Mouse (Mus musculus) heart, embryonic 14.5 days (tissue): ENCODE results near the gene Myom3. TPM values are rescaled to one million over a fixed set of nuclear protein-coding genes. Genes with fewer than 3 reads are reported as not detected.

ENCODE experiments used
- ATAC-seq: fragments of 200-750 bp; cut with Nextera tagmentation; 2 replicates; pipeline ENCODE4 v1.8.0; 2017; ENCODE audit warnings: low read depth, moderate TSS enrichment; ENCODE audit not compliant: insufficient number of reproducible peaks, insufficient read depth, low FRiP score
- H3K27ac ChIP-seq, 2 experiments: fragments of 200-500 bp in 1 of 2; fragments of 300-500 bp in 1 of 2; sonication (generic) in 1 of 2; replicated peaks in 1 of 2; 2 replicates each; pipeline ENCODE4 v1.5.1; 2012 to 2014; ENCODE audit warnings: low read depth in 2 of 2, low read length in 2 of 2, control low read depth in 1 of 2, mild to moderate bottlenecking in 1 of 2, mixed read lengths in 1 of 2; ENCODE audit not compliant: control insufficient read depth in 1 of 2, insufficient read depth in 1 of 2
- H3K27me3 ChIP-seq: fragments of 300-500 bp; sonication (generic); 2 replicates; pipeline ENCODE4 v1.6.1; 2014; ENCODE audit warnings: mild to moderate bottlenecking, low read length, control low read depth; ENCODE audit not compliant: control insufficient read depth, insufficient read depth
- H3K36me3 ChIP-seq: fragments of 300-500 bp; sonication (generic); 2 replicates; pipeline ENCODE4 v1.6.1; 2014; ENCODE audit warnings: mild to moderate bottlenecking, control low read depth, low read length, mixed read lengths; ENCODE audit not compliant: control insufficient read depth, insufficient read depth
- H3K4me1 ChIP-seq, 2 experiments: fragments of 200-500 bp in 1 of 2; fragments of 300-500 bp in 1 of 2; sonication (generic) in 1 of 2; 2 replicates each; pipeline ENCODE4 v1.6.1; 2012 to 2014; ENCODE audit warnings: low read length in 2 of 2, control low read depth in 1 of 2, mixed read lengths in 1 of 2; ENCODE audit not compliant: control insufficient read depth in 2 of 2, insufficient read depth in 2 of 2
- H3K4me2 ChIP-seq: fragments of 300-500 bp; sonication (generic); 2 replicates; pipeline ENCODE4 v1.6.1; 2014; ENCODE audit warnings: mild to moderate bottlenecking, low read length
- H3K4me3 ChIP-seq, 2 experiments: fragments of 200-500 bp in 1 of 2; fragments of 300-500 bp in 1 of 2; sonication (generic) in 1 of 2; 2 replicates each; pipeline ENCODE4 v1.5.1; 2012 to 2014; ENCODE audit warnings: low read length in 2 of 2, mild to moderate bottlenecking in 2 of 2, control low read depth in 1 of 2, low read depth in 1 of 2, moderate library complexity in 1 of 2; ENCODE audit not compliant: control insufficient read depth in 1 of 2, insufficient read depth in 1 of 2
- H3K9ac ChIP-seq: fragments of 300-500 bp; sonication (generic); 2 replicates; pipeline ENCODE4 v1.6.1; 2014; ENCODE audit warnings: mild to moderate bottlenecking, low read length
- H3K9me3 ChIP-seq: fragments of 300-500 bp; sonication (generic); 2 replicates; pipeline ENCODE4 v1.6.1; 2016; ENCODE audit warnings: low read length, control low read depth; ENCODE audit not compliant: control insufficient read depth
- WGBS: fragments of 180-500 bp; shearing (Covaris S2); extraction: QIAGEN DNeasy Blood & Tissue Kit; methylation state at CpG from one replicate; pipeline ENCODE4 v1.1.7; 2014; 5-methylcytosine and 5-hydroxymethylcytosine counted together
- polyA plus RNA-seq: library from polyadenylated mRNA; unstranded; fragments of >200 nt; fragmentation: Nextera tagmentation; extraction: Ambion mirVana; gene quantifications from 2 replicates; pipeline ENCODE4 v1.2.1, GENCODE M21; 2014

Myom3 gene
- polyA plus RNA-seq, 1 experiment from 2014 or later = 0.12 TPM

- ATAC-seq = no peak
- WGBS = 62% methylated on average over 16 of the region's 16 CpGs
- Histone ChIP-seq H3K4me2 (no peak overlapping the region), H3K27ac (no peak overlapping the region), H3K9ac (no peak overlapping the region), H3K4me1 (no peaks in the 10 kb centered on the region; a peak in 1 of 4 replicates), H3K9me3 (no peaks in the 10 kb centered on the region), H3K27me3 (no peaks in the 10 kb centered on the region), H3K4me3 (no peak overlapping the region), H3K36me3 (no peaks in the 10 kb centered on the region)
These were observed 14.6 kb upstream of the Myom3 start for GRCm38 (mm10) chr4:135744726-135745448.

DNA sequence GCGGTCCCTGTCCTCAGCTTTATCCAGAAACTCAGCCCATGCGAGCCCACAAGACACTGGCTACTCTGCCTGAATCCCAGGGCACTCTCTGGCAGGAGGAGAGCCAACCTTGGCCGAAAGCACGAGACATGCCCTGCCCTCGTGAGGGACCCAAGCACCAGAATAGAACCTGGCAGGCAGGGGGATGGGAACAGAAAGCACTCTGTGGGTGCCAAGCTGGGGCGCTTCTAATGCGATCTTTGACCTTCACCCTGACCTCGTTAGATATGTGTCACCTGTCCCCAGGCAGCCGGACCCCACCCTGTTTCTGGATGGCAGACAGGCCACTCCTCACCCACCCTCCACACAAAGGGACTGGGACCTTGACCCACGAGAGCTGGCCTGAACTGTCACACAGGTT is 13.9 kb upstream of the Myom3 start:
- H3K4me3 ChIP-seq = no peak overlapping the region
- no peak for ATAC-seq
- no peaks in the 10 kb centered on the region for H3K36me3 ChIP-seq
- H3K9me3 ChIP-seq = no peaks in the 10 kb centered on the region
- H3K4me2 ChIP-seq = no peak overlapping the region
- no peaks in the 10 kb centered on the region; a peak in 1 of 4 replicates for H3K4me1 ChIP-seq
- 76% methylated on average over 10 of the region's 10 CpGs for WGBS
- no peak overlapping the region for H3K9ac ChIP-seq
- no peak overlapping the region for H3K27ac ChIP-seq
- no peaks in the 10 kb centered on the region for H3K27me3 ChIP-seq

DNA sequence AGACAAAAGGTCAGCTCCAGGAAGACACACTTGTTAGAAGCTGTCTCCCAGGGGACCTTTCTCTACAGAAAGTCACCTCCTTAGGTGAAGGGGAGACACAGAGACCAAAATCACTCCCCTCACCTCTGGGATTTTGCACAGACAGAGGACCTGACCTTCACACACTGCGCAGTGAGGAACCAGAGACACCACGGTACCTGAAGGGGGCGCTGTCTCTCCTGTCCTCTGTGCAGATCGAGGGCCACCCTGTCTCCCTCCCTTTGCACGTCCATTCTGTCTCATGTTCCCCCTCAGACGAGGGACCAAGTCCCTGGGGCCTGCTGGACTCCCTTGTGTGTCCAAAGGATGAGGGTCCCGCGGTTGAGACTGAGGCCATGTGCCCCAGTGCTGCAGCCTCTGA is 8.6 kb upstream of the Myom3 start:
- Histone ChIP-seq H3K27ac (no peak overlapping the region), H3K4me1 (no peaks in the 10 kb centered on the region; a peak in 1 of 4 replicates), H3K36me3 (no peaks in the 10 kb centered on the region), H3K4me2 (no peak overlapping the region), H3K9me3 (peaks cover 9% of the 10 kb centered on the region; the same call in 1 of the 2 replicates), H3K27me3 (no peaks in the 10 kb centered on the region), H3K4me3 (no peak overlapping the region), H3K9ac (no peak overlapping the region)
- 68% methylated on average over 8 of the region's 8 CpGs for WGBS
- no peak for ATAC-seq

DNA sequence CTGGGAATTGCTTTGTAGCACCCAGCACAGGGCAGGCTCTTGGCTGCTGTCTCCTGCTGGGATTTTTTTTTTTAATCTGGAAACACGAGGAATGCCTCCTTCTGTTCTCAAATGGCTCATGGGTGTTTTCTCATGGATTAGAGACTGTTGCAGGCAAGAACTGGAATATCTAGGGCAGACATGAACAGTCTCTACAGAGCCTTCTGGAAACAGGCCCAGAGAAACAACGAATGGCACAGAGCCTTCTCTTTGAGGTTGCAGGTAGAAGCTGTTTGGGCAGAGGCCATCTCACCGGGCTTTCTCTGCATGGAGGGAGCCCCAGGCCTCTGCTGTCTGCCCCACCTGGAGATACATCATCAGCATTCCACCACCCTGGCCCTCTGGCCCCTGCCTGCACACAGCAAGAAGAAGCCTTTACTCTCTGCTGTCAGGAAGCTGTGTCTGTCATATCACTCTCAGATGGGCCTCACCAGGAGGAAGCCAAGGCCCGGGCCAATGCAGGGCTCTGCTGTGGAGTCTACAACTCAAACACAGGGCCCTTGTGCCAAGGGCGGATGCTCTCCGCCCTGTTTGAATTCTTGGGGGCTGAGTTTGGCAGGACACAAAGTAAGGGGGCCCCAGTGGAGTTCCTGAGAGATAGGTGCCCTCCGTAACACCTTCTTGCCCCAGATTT is 7.3 kb upstream of the Myom3 start:
- Histone ChIP-seq H3K4me1 (no peaks in the 10 kb centered on the region; a peak in 1 of 4 replicates), H3K27ac (no peak overlapping the region), H3K27me3 (no peaks in the 10 kb centered on the region), H3K36me3 (no peaks in the 10 kb centered on the region), H3K4me2 (no peak overlapping the region), H3K9me3 (peaks cover 9% of the 10 kb centered on the region; the same call in 1 of the 2 replicates), H3K4me3 (no peak overlapping the region), H3K9ac (no peak overlapping the region)
- ATAC-seq = no peak
- 71% methylated on average over 7 of the region's 7 CpGs for WGBS

- no peak overlapping the region for H3K9ac ChIP-seq
- ATAC-seq = no peak
- H3K4me1 ChIP-seq = no peaks in the 10 kb centered on the region; a peak in 1 of 4 replicates
- no peak overlapping the region for H3K4me2 ChIP-seq
- H3K4me3 ChIP-seq = no peak overlapping the region
- H3K27me3 ChIP-seq = no peaks in the 10 kb centered on the region
- no peak overlapping the region for H3K27ac ChIP-seq
- H3K36me3 ChIP-seq = no peaks in the 10 kb centered on the region
- 77% methylated on average over 8 of the region's 8 CpGs for WGBS
- H3K9me3 ChIP-seq = peaks cover 9% of the 10 kb centered on the region; the same call in 1 of the 2 replicates
These were observed 6.7 kb upstream of the Myom3 start for GRCm38 (mm10) chr4:135752779-135753164.

- Histone ChIP-seq H3K4me3 (no peak overlapping the region), H3K4me2 (no peak overlapping the region), H3K27ac (no peak overlapping the region), H3K27me3 (no peaks in the 10 kb centered on the region), H3K4me1 (peaks cover 3 to 6% of the 10 kb centered on the region in 2 experiments; a peak in 3 of 4 replicates), H3K9me3 (peaks cover 9% of the 10 kb centered on the region; the same call in 1 of the 2 replicates), H3K36me3 (no peaks in the 10 kb centered on the region), H3K9ac (no peak overlapping the region)
- WGBS = 37% methylated on average over 4 of the region's 4 CpGs
- ATAC-seq = no peak
These were observed 1.2 kb upstream of the Myom3 start for GRCm38 (mm10) chr4:135758331-135758730.

GRCm38 (mm10) chr4:135758825-135759224 is 690 bp upstream of the Myom3 start:
- peaks cover 3 to 6% of the 10 kb centered on the region in 2 experiments; a peak in 3 of 4 replicates for H3K4me1 ChIP-seq
- no peaks in the 10 kb centered on the region for H3K36me3 ChIP-seq
- no peak overlapping the region for H3K4me3 ChIP-seq
- H3K9ac ChIP-seq = no peak overlapping the region
- no peaks in the 10 kb centered on the region for H3K27me3 ChIP-seq
- no peak for ATAC-seq
- H3K27ac ChIP-seq = no peak overlapping the region
- H3K9me3 ChIP-seq = peaks cover 9% of the 10 kb centered on the region; the same call in 1 of the 2 replicates
- 35% methylated on average over 6 of the region's 6 CpGs for whole genome bisulfite sequencing
- H3K4me2 ChIP-seq = no peak overlapping the region
